Mouse (Mus musculus): ENCODE data around the gene Nfia. TPM values are rescaled to one million over a fixed set of nuclear protein-coding genes. Genes with fewer than 3 reads are reported as not detected.

Gene Nfia
- total and polyA plus RNA-seq, 3 experiments = 0.96 to 25.1 (median 1.3) TPM

GRCm38 (mm10) chr4:97805255-97805654 lies 32.7 kb downstream of the Nfia start:
- DNase-seq (ENCODE audit: low spot score) = no peak
- Histone ChIP-seq H3K4me3 (ENCODE audit: low read depth, low read length) (no peak overlapping the region), H3K4me1 (ENCODE audit: insufficient read depth, low read depth, low read length) (no peaks in the 10 kb centered on the region), H3K9me3 (replicated peaks) (peaks cover 6% of the 10 kb centered on the region; the same call in 1 of the 2 replicates), H3K36me3 (replicated peaks) (peaks cover 7% of the 10 kb centered on the region), H3K27me3 (ENCODE audit: insufficient read depth, low read length) (no peaks in the 10 kb centered on the region)
- no peak for ATAC-seq (ENCODE audit: extremely low read depth, insufficient number of reproducible peaks, low FRiP score, poor library complexity, severe bottlenecking)
- no peak for TF ChIP-seq TAL1 (conservative IDR thresholded peaks at IDR 0.05; ENCODE audit: low read depth, low read length)

GRCm38 (mm10) chr4:97805896-97806808 lies 33.6 kb downstream of the Nfia start:
- no peaks in the 10 kb centered on the region for H3K4me1 ChIP-seq (ENCODE audit: insufficient read depth, low read depth, low read length)
- no peak overlapping the region for H3K4me3 ChIP-seq (ENCODE audit: low read depth, low read length)
- DNase-seq (ENCODE audit: low spot score) = no peak
- ATAC-seq (ENCODE audit: extremely low read depth, insufficient number of reproducible peaks, low FRiP score, poor library complexity, severe bottlenecking) = no peak
- peaks cover 6% of the 10 kb centered on the region; the same call in 1 of the 2 replicates for H3K9me3 ChIP-seq (replicated peaks)
- no peaks in the 10 kb centered on the region for H3K27me3 ChIP-seq (ENCODE audit: insufficient read depth, low read length)
- H3K36me3 ChIP-seq (replicated peaks) = peaks cover 6% of the 10 kb centered on the region
- no peak for TF ChIP-seq POLR2AphosphoS5 (IDR thresholded peaks at IDR 0.05; ENCODE audit: insufficient replicate concordance, low read depth, low read length)
- TF ChIP-seq CTCF (IDR thresholded peaks at IDR 0.05; ENCODE audit: low read depth, low read length) = no peak
- no peak for TF ChIP-seq TAL1 (conservative IDR thresholded peaks at IDR 0.05; ENCODE audit: low read depth, low read length)
- no peak for TF ChIP-seq GATA1 (IDR thresholded peaks at IDR 0.05; ENCODE audit: borderline replicate concordance, low read length)
- no peak for TF ChIP-seq GATA2 (IDR thresholded peaks at IDR 0.05; ENCODE audit: borderline replicate concordance, low read depth, low read length)

- ATAC-seq (ENCODE audit: extremely low read depth, insufficient number of reproducible peaks, low FRiP score, poor library complexity, severe bottlenecking) (no peak), DNase-seq (ENCODE audit: low spot score) (no peak)
- H3K36me3 ChIP-seq (replicated peaks) = peaks cover 6% of the 10 kb centered on the region
- H3K4me1 ChIP-seq (ENCODE audit: insufficient read depth, low read depth, low read length) = no peaks in the 10 kb centered on the region
- TF ChIP-seq GATA2 (IDR thresholded peaks at IDR 0.05; ENCODE audit: borderline replicate concordance, low read depth, low read length) = no peak
- no peak for TF ChIP-seq GATA1 (IDR thresholded peaks at IDR 0.05; ENCODE audit: borderline replicate concordance, low read length)
- no peaks in the 10 kb centered on the region for H3K27me3 ChIP-seq (ENCODE audit: insufficient read depth, low read length)
- H3K9me3 ChIP-seq (replicated peaks) = peaks cover 6% of the 10 kb centered on the region; the same call in 1 of the 2 replicates
- H3K4me3 ChIP-seq (ENCODE audit: low read depth, low read length) = no peak overlapping the region
Measured at GRCm38 (mm10) chr4:97806924-97807323, 34.4 kb downstream of the Nfia start.

- ATAC-seq (ENCODE audit: extremely low read depth, insufficient number of reproducible peaks, low FRiP score, poor library complexity, severe bottlenecking) (no peak), DNase-seq (ENCODE audit: low spot score) (no peak)
- Histone ChIP-seq H3K4me1 (ENCODE audit: insufficient read depth, low read depth, low read length) (no peaks in the 10 kb centered on the region), H3K9me3 (replicated peaks) (peaks cover 6% of the 10 kb centered on the region; the same call in 1 of the 2 replicates), H3K4me3 (ENCODE audit: low read depth, low read length) (no peak overlapping the region), H3K27me3 (ENCODE audit: insufficient read depth, low read length) (no peaks in the 10 kb centered on the region), H3K36me3 (replicated peaks) (peaks cover 3% of the 10 kb centered on the region)
- TF ChIP-seq CTCF (IDR thresholded peaks at IDR 0.05; ENCODE audit: low read depth, low read length) (no peak), TAL1 (conservative IDR thresholded peaks at IDR 0.05; ENCODE audit: low read depth, low read length) (no peak)
Measured at GRCm38 (mm10) chr4:97808885-97809284, 36.4 kb downstream of the Nfia start.

- H3K36me3 ChIP-seq (replicated peaks) = peaks cover 3% of the 10 kb centered on the region
- H3K4me1 ChIP-seq (ENCODE audit: insufficient read depth, low read depth, low read length) = no peaks in the 10 kb centered on the region
- ATAC-seq (ENCODE audit: extremely low read depth, insufficient number of reproducible peaks, low FRiP score, poor library complexity, severe bottlenecking) (no peak), DNase-seq (ENCODE audit: low spot score) (no peak)
- TF ChIP-seq CTCF (IDR thresholded peaks at IDR 0.05; ENCODE audit: low read depth, low read length) (no peak), POLR2AphosphoS5 (IDR thresholded peaks at IDR 0.05; ENCODE audit: insufficient replicate concordance, low read depth, low read length) (no peak), GATA2 (IDR thresholded peaks at IDR 0.05; ENCODE audit: borderline replicate concordance, low read depth, low read length) (no peak), GATA1 (IDR thresholded peaks at IDR 0.05; ENCODE audit: borderline replicate concordance, low read length) (no peak), TAL1 (conservative IDR thresholded peaks at IDR 0.05; ENCODE audit: low read depth, low read length) (no peak)
- no peak overlapping the region for H3K4me3 ChIP-seq (ENCODE audit: low read depth, low read length)
- H3K9me3 ChIP-seq (replicated peaks) = peaks cover 6% of the 10 kb centered on the region; the same call in 1 of the 2 replicates
- no peaks in the 10 kb centered on the region for H3K27me3 ChIP-seq (ENCODE audit: insufficient read depth, low read length)
Measured at GRCm38 (mm10) chr4:97809582-97810295, 37.2 kb downstream of the Nfia start.

GRCm38 (mm10) chr4:97810348-97810939 lies 37.9 kb downstream of the Nfia start:
- Histone ChIP-seq H3K4me1 (ENCODE audit: insufficient read depth, low read depth, low read length) (no peaks in the 10 kb centered on the region), H3K27me3 (ENCODE audit: insufficient read depth, low read length) (no peaks in the 10 kb centered on the region), H3K4me3 (ENCODE audit: low read depth, low read length) (no peak overlapping the region), H3K36me3 (replicated peaks) (peaks cover 3% of the 10 kb centered on the region), H3K9me3 (replicated peaks) (peaks cover 6% of the 10 kb centered on the region; the same call in 1 of the 2 replicates)
- ATAC-seq (ENCODE audit: extremely low read depth, insufficient number of reproducible peaks, low FRiP score, poor library complexity, severe bottlenecking) (peak; percentile 28; the same call in 1 of the 2 replicates), DNase-seq (ENCODE audit: low spot score) (no peak)
- TF ChIP-seq CTCF (IDR thresholded peaks at IDR 0.05; ENCODE audit: low read depth, low read length) (no peak), TAL1 (conservative IDR thresholded peaks at IDR 0.05; ENCODE audit: low read depth, low read length) (no peak), GATA1 (IDR thresholded peaks at IDR 0.05; ENCODE audit: borderline replicate concordance, low read length) (no peak), GATA2 (IDR thresholded peaks at IDR 0.05; ENCODE audit: borderline replicate concordance, low read depth, low read length) (no peak), POLR2AphosphoS5 (IDR thresholded peaks at IDR 0.05; ENCODE audit: insufficient replicate concordance, low read depth, low read length) (no peak)

Data from G1E (cell line).